In genomic region chr11:78193113-78193512, GRCm38 (mm10) we compare ENCODE assay signal across 12 mouse cellular contexts. TPM values are rescaled to one million over a fixed set of nuclear protein-coding genes. Genes with fewer than 3 reads are reported as not detected.
A peak's percentile ranks its signal among the peaks of the same experiment; 100 is the strongest.
DNase-seq lines count a peak whose midpoint lies in the region; ATAC-seq and TF ChIP-seq lines count a peak whose summit lies in the region.
"Had no signal": no experiment of that assay in that cellular context is flagged by ENCODE, and none has a peak within 500 bp of the region (broad histone marks: within the 10 kb centered on the region; RNA-seq: fewer than 3 reads in every experiment).

Proca1 (plus strand) TSS chr11:78193392.

- DNase-seq in heart, adult 9 months (ENCODE audit: low spot score in 2 of 2): no peak
- DNase-seq in thymus, postnatal 0 days (ENCODE audit: low spot score): no peak
- no peak for DNase-seq in spleen, postnatal 10 days (ENCODE audit: low spot score in 2 of 2)
- DNase-seq: kidney, adult 11 months; thymus, adult 2 months had no signal

- no peak for ATAC-seq in heart, embryonic 15.5 days (replicated peaks; ENCODE audit: insufficient number of reproducible peaks, insufficient read depth, low FRiP score, low read depth)
- ATAC-seq in limb, embryonic 12.5 days (ENCODE audit: insufficient number of reproducible peaks, insufficient read depth, low FRiP score, low TSS enrichment, low read depth): no peak
- ATAC-seq in granulocyte monocyte progenitor cell, adult 5-6 weeks (replicated peaks; ENCODE audit: poor library complexity, severe bottlenecking): no peak
- ATAC-seq: Patski had no signal

- H3K4me3 ChIP-seq in heart, embryonic 15.5 days: peak within 1 kb of the TSS; percentile 63
- H3K4me3 ChIP-seq in E14TG2a.4 (replicated peaks; ENCODE audit: low read length): peak within 1 kb of the TSS; percentile 83
- H3K4me3 ChIP-seq in brown adipose tissue, adult 24 weeks (ENCODE audit: insufficient read depth, low read depth, low read length): no peak within 1 kb of the TSS
- H3K4me3 ChIP-seq in limb, embryonic 12.5 days (replicated peaks): peak within 1 kb of the TSS; percentile 46

- no peak for TF ChIP-seq CTCF in E14TG2a.4 (conservative IDR thresholded peaks at IDR 0.05; ENCODE audit: low read length)

- no peaks in the 10 kb centered on the region for H3K27me3 ChIP-seq in heart, embryonic 15.5 days
- H3K27me3 ChIP-seq in E14TG2a.4 (ENCODE audit: insufficient read depth, low read length): no peaks in the 10 kb centered on the region
- H3K27me3 ChIP-seq in limb, embryonic 12.5 days: no peaks in the 10 kb centered on the region
- H3K27me3 ChIP-seq: Patski had no signal

- H3K4me1 ChIP-seq in heart, embryonic 15.5 days (replicated peaks): peaks cover 33% of the 10 kb centered on the region
- H3K4me1 ChIP-seq in E14TG2a.4 (replicated peaks; ENCODE audit: low read depth, low read length): peaks cover 47% of the 10 kb centered on the region
- peaks cover 6% of the 10 kb centered on the region; the same call in 1 of the 2 replicates for H3K4me1 ChIP-seq in brown adipose tissue, adult 24 weeks (ENCODE audit: control insufficient read depth, insufficient read depth, insufficient read length, low read length)
- peaks cover 20% of the 10 kb centered on the region for H3K4me1 ChIP-seq in limb, embryonic 12.5 days (replicated peaks)

- H3K4me2 ChIP-seq in heart, embryonic 15.5 days: peak within 1 kb of the TSS; percentile 89
- H3K4me2 ChIP-seq in limb, embryonic 12.5 days: peak within 1 kb of the TSS; percentile 57

- no peak within 1 kb of the TSS for H3K9ac ChIP-seq in heart, embryonic 15.5 days
- 0 out of 2 replicates have a peak within 1 kb of the TSS, but pooled peaks have one; percentile 18 for H3K9ac ChIP-seq in limb, embryonic 12.5 days (replicated peaks)

- peaks cover 24% of the 10 kb centered on the region for H3K36me3 ChIP-seq in heart, embryonic 15.5 days
- H3K36me3 ChIP-seq in E14TG2a.4 (ENCODE audit: insufficient read depth, low read length): peaks cover 29% of the 10 kb centered on the region
- peaks cover 37% of the 10 kb centered on the region for H3K36me3 ChIP-seq in limb, embryonic 12.5 days

- no peak within 1 kb of the TSS for H3K27ac ChIP-seq in heart, embryonic 15.5 days
- no peak within 1 kb of the TSS for H3K27ac ChIP-seq in brown adipose tissue, adult 24 weeks (replicated peaks; ENCODE audit: low read depth, low read length)
- peak within 1 kb of the TSS; percentile 53; the same call in 1 of the 2 replicates for H3K27ac ChIP-seq in limb, embryonic 12.5 days

- WGBS in heart, embryonic 15.5 days: 45% methylated on average over 1 of the region's 1 CpGs
- WGBS in limb, embryonic 12.5 days: 89% methylated on average over 1 of the region's 1 CpGs

- no peaks in the 10 kb centered on the region for H3K9me3 ChIP-seq in heart, embryonic 15.5 days (replicated peaks)
- no peaks in the 10 kb centered on the region for H3K9me3 ChIP-seq in E14TG2a.4 (ENCODE audit: low read length)
- no peaks in the 10 kb centered on the region for H3K9me3 ChIP-seq in limb, embryonic 12.5 days

RNA-seq across cellular contexts. Expression of gene Proca1, which starts in this region (rescaled TPM):
- 2.9 and 3.0 TPM in 2 replicates for polyA plus RNA-seq in heart, embryonic 15.5 days (2015; fragmentation: Nextera tagmentation; extraction: Ambion mirVana)
- polyA plus RNA-seq in brown adipose tissue, adult 24 weeks (2012; ENCODE audit: insufficient read depth, insufficient read length, missing spikeins): 102 and 105 TPM in 2 replicates
- polyA plus RNA-seq in limb, embryonic 12.5 days (2016; fragmentation: Nextera tagmentation; extraction: Ambion mirVana): 1.9 and 2.7 TPM in 2 replicates
- 0.49 and 0.84 TPM in 2 replicates for polyA plus RNA-seq in thymus, postnatal 0 days (2015; fragmentation: Nextera tagmentation; extraction: Ambion mirVana)
- not detected in 2 replicates for total RNA-seq in granulocyte monocyte progenitor cell, adult 5-6 weeks (2014; fragmentation: Nextera tagmentation)
- total RNA-seq in granulocyte monocyte progenitor cell, adult 5-6 weeks (2017): not detected in 2 replicates
- total RNA-seq: neutrophil, adult 5-6 weeks had no signal

Comparison
In these comparisons a context has a peak if more than half of its experiments do, and no peak if none do; other contexts are left out.
1. RNA of gene Proca1 (polyA plus RNA-seq): 102 to 105 TPM in brown adipose tissue, adult 24 weeks; 2.9 to 3.0 TPM in heart, embryonic 15.5 days, 1.9 to 2.7 TPM in limb, embryonic 12.5 days and 0.49 to 0.84 TPM in thymus, postnatal 0 days; every median in the first group is over 10 times any median in the second.